11 mouse cellular contexts compared by ENCODE assay signal in genomic region chr5:96176879-96177358, GRCm38 (mm10). TPM values are rescaled to one million over a fixed set of nuclear protein-coding genes. Genes with fewer than 3 reads are reported as not detected.
A peak's percentile ranks its signal among the peaks of the same experiment; 100 is the strongest.
DNase-seq lines count a peak whose midpoint lies in the region; ATAC-seq and TF ChIP-seq lines count a peak whose summit lies in the region.
"Had no signal": no experiment of that assay in that cellular context is flagged by ENCODE, and none has a peak within 500 bp of the region (broad histone marks: within the 10 kb centered on the region; RNA-seq: fewer than 3 reads in every experiment).

No protein-coding gene starts in this region.

- no peak overlapping the region for H3K4me3 ChIP-seq in kidney, adult 2 months (ENCODE audit: insufficient read depth, low read depth, low read length)
- H3K4me3 ChIP-seq in thymus, adult 2 months (ENCODE audit: control insufficient read depth, insufficient read depth, low read length), result 0 out of 2 replicates have a peak overlapping the region, but pooled peaks have one; percentile 11
- H3K4me3 ChIP-seq in limb, embryonic 11.5 days (ENCODE audit: low read depth, low read length), result no peak overlapping the region
- H3K4me3 ChIP-seq: erythroblast, embryonic 14.5 days; heart, embryonic 13.5 days had no signal

- no peak overlapping the region for H3K27ac ChIP-seq in kidney, adult 2 months (ENCODE audit: insufficient read depth, low read depth, low read length)
- 0 out of 2 replicates have a peak overlapping the region, but pooled peaks have one; percentile 9 for H3K27ac ChIP-seq in thymus, adult 2 months (ENCODE audit: control insufficient read depth, insufficient read depth, low read length)
- H3K27ac ChIP-seq in limb, embryonic 11.5 days (replicated peaks; ENCODE audit: low read depth, low read length), result no peak overlapping the region
- H3K27ac ChIP-seq: heart, embryonic 13.5 days had no signal

- no peak for TF ChIP-seq POLR2A in kidney, adult 2 months (IDR thresholded peaks at IDR 0.05; ENCODE audit: low read depth, low read length)
- TF ChIP-seq POLR2A in thymus, adult 2 months (IDR thresholded peaks at IDR 0.05; ENCODE audit: control insufficient read depth, extremely low read depth, insufficient read depth, low read length, poor library complexity), result no peak

- H3K36me3 ChIP-seq in kidney, adult 2 months (ENCODE audit: control insufficient read depth, insufficient read depth, low read length), result no peaks in the 10 kb centered on the region
- H3K36me3 ChIP-seq in thymus, adult 2 months (ENCODE audit: control insufficient read depth, insufficient read depth, low read length), result no peaks in the 10 kb centered on the region
- no peaks in the 10 kb centered on the region for H3K36me3 ChIP-seq in limb, embryonic 11.5 days (ENCODE audit: control insufficient read depth, insufficient read depth, low read length)
- H3K36me3 ChIP-seq: heart, embryonic 13.5 days had no signal

- no peak overlapping the region for H3K4me2 ChIP-seq in limb, embryonic 11.5 days (ENCODE audit: low read depth, severe bottlenecking)
- H3K4me2 ChIP-seq: heart, embryonic 13.5 days had no signal

- ATAC-seq in limb, embryonic 11.5 days (ENCODE audit: insufficient number of reproducible peaks, low FRiP score, low TSS enrichment, low read depth), result peak; percentile 59; the same call in 1 of the 2 replicates
- ATAC-seq: intestine, embryonic 16.5 days had no signal

- 48% methylated on average over 11 of the region's 11 CpGs for WGBS in kidney, adult 2 months
- WGBS in thymus, adult 2 months, result 18% methylated on average over 11 of the region's 11 CpGs
- 61% methylated on average over 11 of the region's 11 CpGs for WGBS in limb, embryonic 11.5 days

- peak; percentile 4 for DNase-seq in kidney, adult 2 months
- no peak for DNase-seq in kidney, postnatal 14 days
- DNase-seq in thymus, adult 2 months, result peak; percentile 18
- no peak for DNase-seq in thymus, postnatal 25 days
- DNase-seq in limb, embryonic 11.5 days (ENCODE audit: low spot score), result peak; percentile 35
- DNase-seq in thymus, postnatal 36 days, result peak; percentile 12 to 17
- DNase-seq in embryo, embryonic 11 days, result no peak
- no peak for DNase-seq in cerebellum, adult 9-10 months

- H3K4me1 ChIP-seq in kidney, adult 2 months (ENCODE audit: control insufficient read depth, insufficient read depth, low read length), result no peaks in the 10 kb centered on the region; the same call in 1 of the 2 replicates
- H3K4me1 ChIP-seq in thymus, adult 2 months (replicated peaks; ENCODE audit: control insufficient read depth, insufficient read depth, low read length), result peaks cover 9% of the 10 kb centered on the region
- no peaks in the 10 kb centered on the region for H3K4me1 ChIP-seq in limb, embryonic 11.5 days (ENCODE audit: control insufficient read depth, insufficient read depth, low read length)
- H3K4me1 ChIP-seq: heart, embryonic 13.5 days had no signal

- no peaks in the 10 kb centered on the region for H3K27me3 ChIP-seq in kidney, adult 2 months (replicated peaks; ENCODE audit: control insufficient read depth, insufficient read depth, low read length)
- H3K27me3 ChIP-seq in thymus, adult 2 months (ENCODE audit: control insufficient read depth, insufficient read depth, low read length), result no peaks in the 10 kb centered on the region
- H3K27me3 ChIP-seq in limb, embryonic 11.5 days (ENCODE audit: control insufficient read depth, insufficient read depth, low read length), result no peaks in the 10 kb centered on the region
- H3K27me3 ChIP-seq: heart, embryonic 13.5 days had no signal

- no peak overlapping the region for H3K9ac ChIP-seq in limb, embryonic 11.5 days (ENCODE audit: low read length)
- H3K9ac ChIP-seq: heart, embryonic 13.5 days had no signal

- no peak for TF ChIP-seq CTCF in kidney, adult 2 months (conservative IDR thresholded peaks at IDR 0.05; ENCODE audit: insufficient read depth, insufficient read length, low read depth, low read length)
- TF ChIP-seq CTCF in thymus, adult 2 months (IDR thresholded peaks at IDR 0.05; ENCODE audit: borderline replicate concordance, control insufficient read depth, extremely low read depth, insufficient read depth, low read length, poor library complexity), result no peak

- no peaks in the 10 kb centered on the region for H3K9me3 ChIP-seq in limb, embryonic 11.5 days (ENCODE audit: control insufficient read depth, low read length)
- H3K9me3 ChIP-seq: heart, embryonic 13.5 days had no signal

RNA-seq across cellular contexts. Expression of gene Cnot6l, which starts 12.9 kb away (rescaled TPM):
- 7.2 and 9.9 TPM in 2 replicates for polyA plus RNA-seq in kidney, adult 2 months (2012; rRNA removed)
- 23.0 and 27.3 TPM in 2 replicates for polyA plus RNA-seq in thymus, adult 2 months (2012; rRNA removed)
- 12.6 and 15.2 TPM in 2 replicates for polyA plus RNA-seq in limb, embryonic 11.5 days (2014; fragmentation: Nextera tagmentation; extraction: Ambion mirVana)

RNA-seq across cellular contexts. Expression of gene Mrpl1, which starts 32.4 kb away (rescaled TPM):
- polyA plus RNA-seq in kidney, adult 2 months (2012; rRNA removed), result 5.5 and 6.6 TPM in 2 replicates
- polyA plus RNA-seq in thymus, adult 2 months (2012; rRNA removed), result 2.7 TPM in 2 replicates
- polyA plus RNA-seq in limb, embryonic 11.5 days (2014; fragmentation: Nextera tagmentation; extraction: Ambion mirVana), result 24.9 and 25.2 TPM in 2 replicates

Comparison
In these comparisons a context has a peak if more than half of its experiments do, and no peak if none do; other contexts are left out.
1. DNase-seq: peak in kidney, adult 2 months (single experiment), thymus, adult 2 months (single experiment), limb, embryonic 11.5 days (single experiment) and thymus, postnatal 36 days (2 of 2); none in kidney, postnatal 14 days (single experiment), thymus, postnatal 25 days (single experiment), embryo, embryonic 11 days (single experiment) and cerebellum, adult 9-10 months (single experiment).